Comparison of ENCODE assay signal across 8 mouse cellular contexts in genomic region chr5:4530236-4531067, GRCm38 (mm10).
DNase-seq lines count a peak whose midpoint lies in the region; ATAC-seq lines count a peak whose summit lies in the region.

No protein-coding gene starts in this region.

- peak; percentile 26 for DNase-seq in cerebellum, adult 8-10 months
- no peak for DNase-seq in cerebellum, adult 11 months
- DNase-seq in retina, postnatal 1 day: peak; percentile 36
- no peak for DNase-seq in retina, embryonic 14.5 days (ENCODE audit: low spot score)
- DNase-seq in lung, postnatal 36 days: peak; percentile 86
- DNase-seq in thymus, adult 18-20 months: no peak
- DNase-seq in frontal cortex, postnatal 14 days (ENCODE audit: low spot score in 2 of 2): no peak

- ATAC-seq in hematopoietic stem cell, adult 5-6 weeks (replicated peaks in 1 of 2; ENCODE audit: insufficient read depth in 1 of 2, low FRiP score in 2 of 2, low TSS enrichment in 1 of 2, low read depth in 1 of 2, poor library complexity in 2 of 2, severe bottlenecking in 2 of 2): peak; percentile 73 to 83; a peak in 3 of 4 replicates

Comparison
In these comparisons a context has a peak if more than half of its experiments do, and no peak if none do; other contexts are left out.
1. DNase-seq: peak in cerebellum, adult 8-10 months (single experiment), retina, postnatal 1 day (single experiment) and lung, postnatal 36 days (single experiment); none in cerebellum, adult 11 months (single experiment), retina, embryonic 14.5 days (single experiment), thymus, adult 18-20 months (0 of 2) and frontal cortex, postnatal 14 days (0 of 2).